Mouse (Mus musculus) ES-E14 (cell line): ENCODE measurements at regions not wholly inside any gene's neighbourhood (a gene's known extent, or its start where the extent isn't known, plus 50 kb on each side); places are given as distances from the start of the nearest gene placed in this dataset.

ENCODE experiments used
- DNase-seq: peaks from one replicate; pipeline ENCODE4 v3.0.0-alpha.2; 2013; ENCODE audit warnings: low read depth, low spot score
- H3K27ac ChIP-seq: 2 replicates; pipeline ENCODE4 v1.5.1; 2012; ENCODE audit warnings: low read depth, mild to moderate bottlenecking, low read length, moderate library complexity, mixed read lengths; ENCODE audit not compliant: poor library complexity, insufficient read depth, severe bottlenecking
- H3K36me3 ChIP-seq: 2 replicates; pipeline ENCODE4 v1.6.1; 2012; ENCODE audit warnings: mild to moderate bottlenecking, low read length, moderate library complexity, mixed read lengths; ENCODE audit not compliant: control insufficient read depth, poor library complexity, insufficient read depth, severe bottlenecking
- H3K4me1 ChIP-seq, 2 experiments: fragments of 150-350 bp in 1 of 2; sonication (generic) in 1 of 2; 2 replicates each; pipeline ENCODE4 v1.6.1; 2012; ENCODE audit warnings: low read length in 2 of 2, mild to moderate bottlenecking in 1 of 2, mixed read lengths in 1 of 2; ENCODE audit not compliant: control insufficient read depth in 2 of 2, insufficient read depth in 2 of 2, poor library complexity in 1 of 2
- H3K4me3 ChIP-seq, 2 experiments: fragments of 150-350 bp in 1 of 2; sonication (generic) in 1 of 2; 2 replicates each; pipeline ENCODE4 v1.5.1; 2012; ENCODE audit warnings: low read length in 2 of 2, low read depth in 1 of 2, mild to moderate bottlenecking in 1 of 2, mixed read lengths in 1 of 2; ENCODE audit not compliant: insufficient read depth in 1 of 2, poor library complexity in 1 of 2, severe bottlenecking in 1 of 2
- H3K9ac ChIP-seq: 2 replicates; pipeline ENCODE4 v1.6.1; 2012; ENCODE audit warnings: low read depth, mild to moderate bottlenecking, low read length, mixed read lengths; ENCODE audit not compliant: poor library complexity, insufficient read depth, severe bottlenecking
- H3K9me3 ChIP-seq: fragments of 150-350 bp; sonication (generic); 2 replicates; pipeline ENCODE4 v1.6.1; 2012; ENCODE audit warnings: low read depth, mild to moderate bottlenecking, low read length; ENCODE audit not compliant: control insufficient read depth, insufficient read depth
- CHD2 ChIP-seq: IDR thresholded peaks from 2 replicates; pipeline ENCODE4 v1.6.1; 2014; ENCODE audit warnings: mild to moderate bottlenecking, low read depth, low read length, inconsistent platforms
- HCFC1 ChIP-seq: IDR thresholded peaks from 2 replicates; pipeline ENCODE4 v1.6.1; 2012; ENCODE audit warnings: low read length, inconsistent platforms, borderline replicate concordance; ENCODE audit not compliant: insufficient read depth
- MAFK ChIP-seq: IDR thresholded peaks from 2 replicates; pipeline ENCODE4 v1.6.1; 2014; ENCODE audit warnings: mild to moderate bottlenecking, low read depth, low read length, inconsistent platforms; ENCODE audit not compliant: insufficient read depth
- ZC3H11A ChIP-seq: IDR thresholded peaks from 2 replicates; pipeline ENCODE4 v1.6.1; 2012; ENCODE audit warnings: low read depth, mild to moderate bottlenecking, inconsistent platforms, low read length, borderline replicate concordance
- ZNF384 ChIP-seq: IDR thresholded peaks from 2 replicates; pipeline ENCODE4 v1.6.1; 2012; ENCODE audit warnings: low read depth, low read length, inconsistent platforms
- in situ Hi-C, 2 experiments: fragments of 600-800 bp; cut with MboI; formaldehyde crosslinking; loops; one replicate each; pipeline ENCODE4 v1.15.1; 2025; ENCODE audit warnings: low sequenced_read_pairs in 2 of 2, inconsistent platforms in 1 of 2; ENCODE audit not compliant: unreplicated experiment in 2 of 2

DNA sequence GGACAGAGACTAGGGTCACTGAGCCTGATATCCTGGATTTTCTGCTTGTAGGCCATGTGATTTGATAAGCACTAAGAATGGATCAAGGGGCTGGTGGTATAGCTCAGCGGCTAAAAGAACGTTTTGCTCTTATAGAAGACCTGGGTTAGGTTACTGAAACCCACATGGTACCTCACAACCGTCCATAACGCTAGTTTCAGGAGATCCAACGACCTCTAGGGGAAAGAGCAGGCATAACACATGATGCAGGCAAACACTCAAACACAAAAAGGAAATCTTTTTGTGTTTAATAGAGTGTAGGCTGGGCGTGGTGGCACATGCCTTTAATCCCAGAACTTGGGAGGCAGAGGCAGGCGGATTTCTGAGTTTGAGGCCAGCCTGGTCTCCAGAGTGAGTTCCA is 54.6 kb upstream of the Eed start:
- H3K27ac ChIP-seq: no peak overlapping the region
- no peaks in the 10 kb centered on the region for H3K9me3 ChIP-seq
- TF ChIP-seq CHD2: no peak
- no peak for TF ChIP-seq ZC3H11A
- no peak for TF ChIP-seq MAFK
- TF ChIP-seq HCFC1: no peak
- TF ChIP-seq ZNF384: peak; percentile 41; the same call in 1 of the 2 replicates
- no peaks in the 10 kb centered on the region for H3K36me3 ChIP-seq
- no peak overlapping the region for H3K9ac ChIP-seq
- H3K4me3 ChIP-seq: no peak overlapping the region
- H3K4me1 ChIP-seq: no peaks in the 10 kb centered on the region
- in situ Hi-C loops: no loop called here
- no peak for DNase-seq

DNA sequence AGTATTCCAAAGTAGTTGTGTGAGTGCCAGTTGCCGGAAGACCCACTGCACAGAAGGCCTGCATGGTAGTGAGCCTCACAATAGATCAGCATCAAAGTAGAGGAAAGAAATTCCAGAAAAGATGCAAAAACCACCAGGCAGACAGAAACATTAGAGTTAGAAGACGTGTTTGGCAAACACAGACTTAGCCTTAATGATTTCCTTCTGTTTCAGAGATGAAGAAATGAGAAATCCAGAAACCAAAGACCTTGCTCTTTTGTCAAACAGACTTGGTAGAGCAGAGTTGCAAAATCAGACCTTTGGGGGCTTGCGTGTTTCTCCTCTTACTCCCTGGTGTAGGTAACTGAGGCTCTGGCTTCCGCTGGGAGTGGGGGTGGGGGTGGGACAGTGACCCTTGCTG is 57.0 kb upstream of the Eed start:
- no peak for DNase-seq
- no peak overlapping the region for H3K9ac ChIP-seq
- no peaks in the 10 kb centered on the region for H3K9me3 ChIP-seq
- TF ChIP-seq HCFC1 (no peak), CHD2 (no peak), ZNF384 (no peak), MAFK (no peak), ZC3H11A (no peak)
- H3K36me3 ChIP-seq: no peaks in the 10 kb centered on the region
- in situ Hi-C loops: no loop called here
- no peaks in the 10 kb centered on the region; a peak in 2 of 4 replicates for H3K4me1 ChIP-seq
- H3K27ac ChIP-seq: no peak overlapping the region
- H3K4me3 ChIP-seq: no peak overlapping the region

DNA sequence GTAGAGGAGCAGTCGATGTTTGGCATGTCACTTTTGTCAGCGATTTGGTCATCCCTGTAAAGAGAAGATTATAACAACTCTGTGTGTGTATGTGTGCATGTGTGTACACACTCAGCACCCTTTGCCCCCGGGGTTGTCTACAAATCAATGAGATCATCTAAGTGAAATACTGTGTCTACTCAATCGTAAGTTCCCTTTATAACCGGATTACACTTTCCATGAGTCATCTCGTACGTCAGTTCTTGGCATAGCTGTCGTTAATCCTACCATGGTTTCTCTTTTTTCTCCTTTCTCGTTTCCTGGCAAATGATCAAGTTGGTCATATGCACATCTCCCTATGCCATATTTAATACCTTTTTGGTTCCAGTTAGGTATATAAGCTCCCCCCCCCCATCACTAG is 58.7 kb upstream of the Eed start:
- no peaks in the 10 kb centered on the region for H3K36me3 ChIP-seq
- in situ Hi-C loops: no loop called here
- no peak for TF ChIP-seq HCFC1
- no peak for TF ChIP-seq CHD2
- no peak for TF ChIP-seq ZNF384
- no peak for TF ChIP-seq MAFK
- TF ChIP-seq ZC3H11A: no peak
- H3K9ac ChIP-seq: no peak overlapping the region
- DNase-seq: no peak
- H3K9me3 ChIP-seq: no peaks in the 10 kb centered on the region
- H3K4me3 ChIP-seq: no peak overlapping the region
- no peaks in the 10 kb centered on the region; a peak in 2 of 4 replicates for H3K4me1 ChIP-seq
- no peak overlapping the region for H3K27ac ChIP-seq

DNA sequence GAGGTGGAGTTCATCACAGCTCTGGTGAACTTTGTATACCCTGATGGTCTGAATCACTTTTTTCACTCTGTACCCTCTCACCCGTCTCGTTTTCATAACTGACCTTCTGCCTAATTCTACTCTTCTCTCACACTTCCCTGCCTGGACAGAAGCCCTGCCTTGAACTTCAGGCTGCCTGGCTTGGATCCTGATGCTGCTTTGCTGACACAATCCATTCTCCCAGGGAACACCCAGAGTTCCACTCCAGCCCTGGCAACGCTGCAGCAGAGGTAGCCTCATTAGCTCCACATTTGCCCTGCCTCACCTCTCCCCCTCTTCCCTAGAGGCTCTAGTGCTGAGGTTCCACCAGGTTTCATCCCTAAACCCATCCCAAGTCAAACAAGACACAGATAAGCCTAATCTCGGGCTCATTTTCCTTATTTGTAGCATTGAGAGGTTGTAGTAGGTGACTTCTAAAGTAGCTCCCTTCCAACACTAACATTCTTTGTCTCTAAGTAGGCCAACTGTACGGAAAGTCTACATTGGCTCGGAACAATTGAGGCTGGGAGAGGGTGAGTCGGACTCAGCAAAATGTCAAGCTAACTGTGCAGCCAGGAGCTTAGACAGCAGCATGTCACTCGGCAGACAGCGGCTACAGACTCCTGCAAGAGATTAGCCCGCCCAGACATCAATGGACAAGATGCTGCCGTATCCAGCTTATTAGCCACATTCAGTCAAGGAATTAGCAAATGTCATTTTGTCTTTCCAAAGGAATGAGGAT is 60.0 kb upstream of the Eed start:
- H3K27ac ChIP-seq: no peak overlapping the region
- TF ChIP-seq CHD2: no peak
- no peak for TF ChIP-seq MAFK
- no peak for TF ChIP-seq ZNF384
- no peak overlapping the region for H3K9ac ChIP-seq
- no peak overlapping the region for H3K4me3 ChIP-seq
- no peaks in the 10 kb centered on the region for H3K36me3 ChIP-seq
- no peak for DNase-seq
- in situ Hi-C loops: no loop called here
- H3K4me1 ChIP-seq: no peaks in the 10 kb centered on the region; a peak in 2 of 4 replicates
- no peaks in the 10 kb centered on the region for H3K9me3 ChIP-seq
